Mouse (Mus musculus) neural tube, embryonic 14.5 days (tissue): Measurements from ENCODE around the gene Bri3. TPM values are rescaled to one million over a fixed set of nuclear protein-coding genes. Genes with fewer than 3 reads are reported as not detected.

ENCODE experiments used
- ATAC-seq: fragments of 200-750 bp; cut with Nextera tagmentation; 2 replicates; pipeline ENCODE4 v1.8.0; 2017; ENCODE audit warnings: low read depth, mild to moderate bottlenecking, moderate TSS enrichment, moderate library complexity
- H3K27ac ChIP-seq: fragments of 300-500 bp; sonication (generic); 2 replicates; pipeline ENCODE4 v1.5.1; 2014; ENCODE audit warnings: low read depth, mild to moderate bottlenecking, control low read depth, low read length, moderate library complexity, mixed read lengths
- H3K27me3 ChIP-seq: fragments of 300-500 bp; sonication (generic); 2 replicates; pipeline ENCODE4 v1.6.1; 2014; ENCODE audit warnings: low read length; ENCODE audit not compliant: control insufficient read depth, insufficient read depth
- H3K36me3 ChIP-seq: fragments of 300-500 bp; sonication (generic); 2 replicates; pipeline ENCODE4 v1.6.1; 2014; ENCODE audit warnings: low read length, mixed read lengths; ENCODE audit not compliant: control insufficient read depth, insufficient read depth
- H3K4me1 ChIP-seq: fragments of 300-500 bp; sonication (generic); 2 replicates; pipeline ENCODE4 v1.6.1; 2014; ENCODE audit warnings: low read length; ENCODE audit not compliant: control insufficient read depth, insufficient read depth
- H3K4me2 ChIP-seq: fragments of 300-500 bp; sonication (generic); 2 replicates; pipeline ENCODE4 v1.6.1; 2014; ENCODE audit warnings: mild to moderate bottlenecking, low read depth, low read length, control low read depth
- H3K4me3 ChIP-seq: fragments of 300-500 bp; sonication (generic); 2 replicates; pipeline ENCODE4 v1.5.1; 2014; ENCODE audit warnings: low read depth, low read length, control low read depth, mixed read lengths
- H3K9ac ChIP-seq: fragments of 300-500 bp; sonication (generic); replicated peaks from 2 replicates; pipeline ENCODE4 v1.6.1; 2014; ENCODE audit warnings: low read depth, mild to moderate bottlenecking, control low read depth, low read length, mixed read lengths
- H3K9me3 ChIP-seq: fragments of 300-500 bp; sonication (generic); 2 replicates; pipeline ENCODE4 v1.6.1; 2016; ENCODE audit warnings: low read length; ENCODE audit not compliant: control insufficient read depth
- WGBS: fragments of 180-500 bp; shearing (Covaris S2); extraction: QIAGEN DNeasy Blood & Tissue Kit; methylation state at CpG from one replicate; pipeline ENCODE4 v1.1.7; 2014; 5-methylcytosine and 5-hydroxymethylcytosine counted together
- polyA plus RNA-seq: library from polyadenylated mRNA; unstranded; fragments of >200 nt; fragmentation: Nextera tagmentation; extraction: Ambion mirVana; gene quantifications from 2 replicates; pipeline ENCODE4 v1.2.1, GENCODE M21; 2014

Bri3 gene
- 111 and 114 TPM in 2 replicates for polyA plus RNA-seq

GRCm38 (mm10) chr5:144243901-144244487 lies at the start of gene Bri3:
Bri3 (plus strand) TSS chr5:144244437.
- H3K36me3 ChIP-seq, result no peaks in the 10 kb centered on the region
- no peak within 1 kb of the TSS for H3K4me3 ChIP-seq
- no peaks in the 10 kb centered on the region for H3K27me3 ChIP-seq
- no peaks in the 10 kb centered on the region for H3K4me1 ChIP-seq
- no peak for ATAC-seq
- H3K4me2 ChIP-seq, result no peak within 1 kb of the TSS
- WGBS, result 90% methylated on average over 7 of the region's 7 CpGs
- no peaks in the 10 kb centered on the region for H3K9me3 ChIP-seq
- H3K27ac ChIP-seq, result no peak within 1 kb of the TSS
- no peak within 1 kb of the TSS for H3K9ac ChIP-seq

DNA sequence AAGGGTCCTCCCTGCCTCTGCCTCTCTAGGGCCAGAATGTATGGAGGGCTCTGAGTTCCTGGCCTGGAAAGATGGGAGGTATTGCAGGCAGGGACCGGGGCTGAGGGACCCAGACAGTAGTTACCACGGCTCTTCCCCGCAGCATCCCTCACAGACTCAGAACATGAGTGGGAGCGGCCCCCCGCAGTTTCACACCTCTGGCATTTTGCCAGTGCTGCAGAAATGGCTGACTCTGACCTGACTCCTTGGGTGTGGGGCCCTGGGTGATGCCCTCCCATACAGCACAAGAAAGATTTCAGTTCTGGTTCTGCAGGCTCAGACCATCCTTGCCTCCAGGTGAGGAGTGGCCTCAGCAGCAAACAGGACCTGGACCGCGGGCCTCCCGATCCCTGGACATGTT lies 48.7 kb upstream of the Bri3 start:
- H3K9ac ChIP-seq, result no peak overlapping the region
- H3K4me2 ChIP-seq, result no peak overlapping the region
- no peak for ATAC-seq
- no peak overlapping the region for H3K27ac ChIP-seq
- H3K27me3 ChIP-seq, result no peaks in the 10 kb centered on the region
- peaks cover 20% of the 10 kb centered on the region for H3K36me3 ChIP-seq
- 87% methylated on average over 8 of the region's 8 CpGs for WGBS
- no peaks in the 10 kb centered on the region for H3K4me1 ChIP-seq
- no peaks in the 10 kb centered on the region for H3K9me3 ChIP-seq
- no peak overlapping the region for H3K4me3 ChIP-seq

DNA sequence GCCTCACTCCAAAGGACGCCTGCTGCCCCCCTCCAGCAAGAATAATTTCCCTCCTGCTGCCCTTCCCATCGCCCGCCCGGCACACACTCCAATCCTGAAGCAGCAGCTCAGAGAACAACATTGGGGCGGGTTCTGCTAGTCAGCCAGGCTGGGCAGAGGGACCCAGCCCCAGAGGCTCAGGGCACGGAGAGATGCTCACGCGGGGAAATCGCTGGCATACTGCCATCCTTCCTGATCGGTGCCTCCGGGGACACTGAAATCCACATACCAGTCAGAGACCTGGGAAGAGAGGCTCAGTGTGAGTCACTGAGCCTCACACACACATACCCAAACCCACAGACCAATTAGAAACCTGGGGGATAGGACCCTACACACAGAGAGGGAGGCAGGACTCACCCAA lies 43.6 kb upstream of the Bri3 start:
- no peak for ATAC-seq
- no peak overlapping the region for H3K27ac ChIP-seq
- H3K4me1 ChIP-seq, result no peaks in the 10 kb centered on the region
- H3K9me3 ChIP-seq, result no peaks in the 10 kb centered on the region
- 70% methylated on average over 11 of the region's 11 CpGs for WGBS
- H3K4me2 ChIP-seq, result no peak overlapping the region
- peaks cover 49% of the 10 kb centered on the region for H3K36me3 ChIP-seq
- H3K9ac ChIP-seq, result no peak overlapping the region
- H3K27me3 ChIP-seq, result no peaks in the 10 kb centered on the region
- no peak overlapping the region for H3K4me3 ChIP-seq

GRCm38 (mm10) chr5:144202430-144202829 lies 41.8 kb upstream of the Bri3 start:
- Histone ChIP-seq H3K27me3 (no peaks in the 10 kb centered on the region), H3K9ac (no peak overlapping the region), H3K4me1 (no peaks in the 10 kb centered on the region), H3K4me3 (no peak overlapping the region), H3K9me3 (no peaks in the 10 kb centered on the region), H3K27ac (no peak overlapping the region), H3K36me3 (peaks cover 63% of the 10 kb centered on the region), H3K4me2 (no peak overlapping the region)
- no peak for ATAC-seq
- WGBS, result 90% methylated on average over 6 of the region's 6 CpGs

DNA sequence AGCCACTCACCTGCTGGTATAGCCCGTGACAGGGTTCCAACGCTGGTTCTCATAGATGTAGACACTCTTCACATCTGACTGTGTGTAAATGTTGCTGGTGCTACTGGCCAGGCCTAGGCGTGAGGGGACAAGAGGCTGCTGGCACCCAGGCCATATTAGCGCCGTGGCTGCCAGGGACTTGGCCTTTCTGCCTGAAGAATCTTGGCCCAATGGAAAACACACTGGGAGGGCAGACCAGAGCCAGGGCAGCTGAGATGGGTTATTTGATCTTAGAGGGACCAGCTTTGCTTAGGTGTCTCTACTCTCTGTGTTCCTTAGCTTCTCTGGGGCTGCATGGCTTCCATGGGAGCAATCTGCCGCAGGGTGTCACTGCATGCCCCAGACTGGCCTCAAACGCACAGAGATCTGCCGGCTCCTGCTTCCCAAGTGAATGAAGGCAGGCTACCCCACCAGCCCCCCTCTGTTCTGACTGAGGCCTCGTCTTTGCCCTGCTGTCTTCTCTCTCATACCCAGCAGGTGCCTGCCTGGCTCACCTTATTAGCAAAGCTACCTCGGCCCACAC lies 40.8 kb upstream of the Bri3 start:
- ATAC-seq, result no peak
- no peak overlapping the region for H3K4me2 ChIP-seq
- peaks cover 66% of the 10 kb centered on the region for H3K36me3 ChIP-seq
- H3K4me1 ChIP-seq, result no peaks in the 10 kb centered on the region
- no peak overlapping the region for H3K4me3 ChIP-seq
- WGBS, result 92% methylated on average over 10 of the region's 10 CpGs
- H3K27ac ChIP-seq, result no peak overlapping the region
- H3K9ac ChIP-seq, result no peak overlapping the region
- no peaks in the 10 kb centered on the region for H3K27me3 ChIP-seq
- no peaks in the 10 kb centered on the region for H3K9me3 ChIP-seq

- H3K9me3 ChIP-seq, result no peaks in the 10 kb centered on the region
- peaks cover 62% of the 10 kb centered on the region for H3K36me3 ChIP-seq
- ATAC-seq, result no peak
- no peak overlapping the region for H3K9ac ChIP-seq
- H3K27me3 ChIP-seq, result no peaks in the 10 kb centered on the region
- no peaks in the 10 kb centered on the region for H3K4me1 ChIP-seq
- H3K4me3 ChIP-seq, result no peak overlapping the region
- H3K27ac ChIP-seq, result no peak overlapping the region
- 96% methylated on average over 12 of the region's 12 CpGs for WGBS
- no peak overlapping the region for H3K4me2 ChIP-seq
These were observed 39.9 kb upstream of the Bri3 start for GRCm38 (mm10) chr5:144204303-144204702.

DNA sequence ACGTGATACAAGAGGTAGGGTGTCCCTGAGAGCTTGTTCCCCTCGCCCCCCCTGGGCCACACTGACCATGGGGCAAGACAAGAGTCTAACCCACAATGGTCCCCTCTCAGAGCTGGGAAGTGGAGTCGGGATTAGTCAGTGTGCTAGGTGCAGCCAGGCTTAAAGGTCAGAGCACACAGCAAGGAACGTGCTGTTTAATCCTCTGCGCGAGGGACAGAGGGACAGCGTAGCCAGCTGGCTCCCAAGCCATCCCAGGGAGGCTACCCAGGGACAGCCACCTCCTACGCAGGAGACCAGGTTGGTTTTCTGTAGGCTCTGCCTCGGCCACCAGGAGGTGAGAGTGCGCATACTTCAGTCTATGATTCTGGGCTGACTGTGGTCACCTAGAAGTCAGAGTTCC lies 39.3 kb upstream of the Bri3 start:
- WGBS, result 86% methylated on average over 10 of the region's 10 CpGs
- Histone ChIP-seq H3K36me3 (peaks cover 58% of the 10 kb centered on the region), H3K4me2 (no peak overlapping the region), H3K4me1 (no peaks in the 10 kb centered on the region), H3K9me3 (no peaks in the 10 kb centered on the region), H3K27me3 (no peaks in the 10 kb centered on the region), H3K9ac (no peak overlapping the region), H3K4me3 (no peak overlapping the region), H3K27ac (no peak overlapping the region)
- no peak for ATAC-seq

- 91% methylated on average over 15 of the region's 15 CpGs for WGBS
- ATAC-seq, result no peak
These were observed 38.2 kb upstream of the Bri3 start for GRCm38 (mm10) chr5:144206069-144206468.

GRCm38 (mm10) chr5:144207478-144207877 lies 36.8 kb upstream of the Bri3 start:
- no peak for ATAC-seq
- peaks cover 55% of the 10 kb centered on the region for H3K36me3 ChIP-seq
- H3K4me2 ChIP-seq, result no peak overlapping the region
- 47% methylated on average over 11 of the region's 11 CpGs for WGBS
- H3K9ac ChIP-seq, result no peak overlapping the region
- no peak overlapping the region for H3K27ac ChIP-seq
- H3K27me3 ChIP-seq, result no peaks in the 10 kb centered on the region
- no peaks in the 10 kb centered on the region for H3K9me3 ChIP-seq
- no peak overlapping the region for H3K4me3 ChIP-seq
- H3K4me1 ChIP-seq, result no peaks in the 10 kb centered on the region

More at GRCm38 (mm10) chr5:144206069-144206468, 38.2 kb upstream of the Bri3 start:
- Histone ChIP-seq H3K36me3 (peaks cover 53% of the 10 kb centered on the region), H3K9ac (no peak overlapping the region), H3K4me3 (no peak overlapping the region), H3K27ac (no peak overlapping the region), H3K27me3 (no peaks in the 10 kb centered on the region), H3K4me2 (no peak overlapping the region), H3K9me3 (no peaks in the 10 kb centered on the region), H3K4me1 (no peaks in the 10 kb centered on the region)
